8 mouse cellular contexts compared by ENCODE assay signal in the genomic region with DNA sequence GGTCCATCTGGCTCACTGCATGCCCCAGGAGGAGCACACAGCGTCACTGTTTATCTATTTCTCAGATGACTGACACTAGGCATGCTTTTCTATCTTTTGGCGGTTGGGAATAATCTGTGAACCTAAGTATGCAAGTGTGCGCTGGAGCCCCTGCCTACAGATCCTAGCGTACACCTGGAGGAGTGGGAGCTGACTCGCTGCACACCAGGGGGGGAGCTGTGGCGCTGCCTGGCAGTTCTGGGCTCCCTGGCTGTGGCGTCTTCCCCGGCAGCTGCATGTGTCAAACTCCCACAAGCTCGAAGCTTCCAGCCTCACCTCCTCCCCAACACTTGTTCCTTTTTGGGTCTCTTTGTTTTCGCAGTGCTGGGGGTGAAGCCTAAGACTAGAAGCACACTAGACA. TPM values are rescaled to one million over a fixed set of nuclear protein-coding genes. Genes with fewer than 3 reads are reported as not detected.
DNase-seq lines count a peak whose midpoint lies in the region; ATAC-seq and TF ChIP-seq lines count a peak whose summit lies in the region.

No protein-coding gene starts in this region.

- H3K27me3 ChIP-seq in hindbrain, postnatal 0 days (ENCODE audit: insufficient read depth, low read length) = no peaks in the 10 kb centered on the region
- no peaks in the 10 kb centered on the region for H3K27me3 ChIP-seq in hindbrain, embryonic 14.5 days (ENCODE audit: control insufficient read depth, insufficient read depth, low read length)
- H3K27me3 ChIP-seq in C2C12 (ENCODE audit: control insufficient read depth, insufficient read depth, insufficient read length) = no peaks in the 10 kb centered on the region
- H3K27me3 ChIP-seq in limb, embryonic 10.5 days (ENCODE audit: low read depth, poor library complexity, severe bottlenecking) = no peaks in the 10 kb centered on the region

- no peaks in the 10 kb centered on the region for H3K9me3 ChIP-seq in hindbrain, postnatal 0 days (ENCODE audit: low read length)
- no peaks in the 10 kb centered on the region for H3K9me3 ChIP-seq in hindbrain, embryonic 14.5 days (ENCODE audit: control insufficient read depth, low read length)
- H3K9me3 ChIP-seq in limb, embryonic 10.5 days (replicated peaks) = no peaks in the 10 kb centered on the region

- no peak overlapping the region for H3K4me3 ChIP-seq in hindbrain, postnatal 0 days (ENCODE audit: low read length)
- no peak overlapping the region for H3K4me3 ChIP-seq in hindbrain, embryonic 14.5 days (replicated peaks; ENCODE audit: low read length)
- H3K4me3 ChIP-seq in C2C12 (ENCODE audit: insufficient read depth, poor library complexity, severe bottlenecking) = no peak overlapping the region
- no peak overlapping the region for H3K4me3 ChIP-seq in limb, embryonic 10.5 days

- no peaks in the 10 kb centered on the region for H3K36me3 ChIP-seq in hindbrain, postnatal 0 days (ENCODE audit: insufficient read depth, low read length)
- peaks cover 6% of the 10 kb centered on the region for H3K36me3 ChIP-seq in hindbrain, embryonic 14.5 days (replicated peaks; ENCODE audit: control insufficient read depth, insufficient read depth)
- H3K36me3 ChIP-seq in C2C12 (ENCODE audit: control insufficient read depth, insufficient read depth) = peaks cover 5% of the 10 kb centered on the region
- H3K36me3 ChIP-seq in limb, embryonic 10.5 days = peaks cover 10% of the 10 kb centered on the region

- peaks cover 4% of the 10 kb centered on the region for H3K79me3 ChIP-seq in C2C12 (ENCODE audit: low read depth)

- peaks cover 17% of the 10 kb centered on the region for H3K79me2 ChIP-seq in C2C12 (ENCODE audit: control insufficient read depth, insufficient read depth)

- TF ChIP-seq CTCF in hindbrain, postnatal 0 days (IDR thresholded peaks at IDR 0.05; ENCODE audit: low read depth) = peak; percentile 26
- peak; percentile 9 for TF ChIP-seq CTCF in C2C12 (IDR thresholded peaks at IDR 0.05; ENCODE audit: control insufficient read depth, insufficient read depth, insufficient read length)

- 0 out of 2 replicates have a peak overlapping the region, but pooled peaks have one; percentile 2 for H3K27ac ChIP-seq in hindbrain, postnatal 0 days
- no peak overlapping the region for H3K27ac ChIP-seq in hindbrain, embryonic 14.5 days
- H3K27ac ChIP-seq in limb, embryonic 10.5 days = 0 out of 2 replicates have a peak overlapping the region, but pooled peaks have one; percentile 17

- WGBS in hindbrain, postnatal 0 days = 44% methylated on average over 10 of the region's 10 CpGs
- 50% methylated on average over 10 of the region's 10 CpGs for WGBS in hindbrain, embryonic 14.5 days
- 60% methylated on average over 10 of the region's 10 CpGs for WGBS in limb, embryonic 10.5 days

- H3K4me2 ChIP-seq in hindbrain, postnatal 0 days (ENCODE audit: low read depth, low read length) = no peak overlapping the region
- no peak overlapping the region for H3K4me2 ChIP-seq in hindbrain, embryonic 14.5 days (replicated peaks)

- no peak for ATAC-seq in hindbrain, postnatal 0 days
- no peak for ATAC-seq in hindbrain, embryonic 14.5 days (ENCODE audit: low FRiP score)

- DNase-seq in hindbrain, postnatal 0 days (ENCODE audit: low spot score) = peak; percentile 21
- no peak for DNase-seq in hindbrain, embryonic 14.5 days (ENCODE audit: low spot score)
- peak; percentile 86 to 90 for DNase-seq in frontal cortex, adult 2 months (ENCODE audit: extremely low spot score in 1 of 2, low spot score in 1 of 2)
- no peak for DNase-seq in limb, embryonic 10.5 days (ENCODE audit: low spot score)
- no peak for DNase-seq in gastrocnemius, adult 8-10 months (ENCODE audit: low spot score in 2 of 2)
- no peak for DNase-seq in heart, postnatal 10 days
- DNase-seq in gastrocnemius, postnatal 36 days = no peak

- H3ac ChIP-seq in C2C12 (ENCODE audit: control insufficient read depth, insufficient read length, low read depth) = no peak overlapping the region

- intact Hi-C loops in heart, postnatal 10 days (cut with DNase I) = loop anchor here (10.0 kb wide), 1 partner anchor 87 kb away; a partner anchor contains a TSS
- intact Hi-C loops in gastrocnemius, postnatal 36 days (cut with DNase I) = loop anchor here (2.0 kb wide), 1 partner anchor 87 kb away; no protein-coding TSS in a partner anchor

- peaks cover 19% of the 10 kb centered on the region for H3K4me1 ChIP-seq in hindbrain, postnatal 0 days (ENCODE audit: insufficient read depth, low read length)
- H3K4me1 ChIP-seq in hindbrain, embryonic 14.5 days (replicated peaks; ENCODE audit: control insufficient read depth, insufficient read depth, low read length) = peaks cover 25% of the 10 kb centered on the region; the same call in 1 of the 2 replicates
- H3K4me1 ChIP-seq in limb, embryonic 10.5 days = peaks cover 55% of the 10 kb centered on the region

- peak overlapping the region; percentile 17; the same call in 1 of the 2 replicates for H3K9ac ChIP-seq in hindbrain, postnatal 0 days (replicated peaks; ENCODE audit: low read length)
- H3K9ac ChIP-seq in hindbrain, embryonic 14.5 days = no peak overlapping the region

TF ChIP-seq in C2C12, 6 proteins besides CTCF, POLR2A, EP300 and RAD21:
- no peak for TF ChIP-seq MAX (IDR thresholded peaks at IDR 0.05)
- TF ChIP-seq CEBPB (IDR thresholded peaks at IDR 0.05; ENCODE audit: low read depth) = no peak
- TF ChIP-seq MYOD1 (IDR thresholded peaks at IDR 0.05; ENCODE audit: control insufficient read depth, insufficient read length, low read depth) = no peak
- TF ChIP-seq MYOG (IDR thresholded peaks at IDR 0.05; ENCODE audit: control insufficient read depth, extremely low read depth, insufficient read length) = no peak

RNA-seq across cellular contexts. Expression of a gene that starts 21.5 kb away (rescaled TPM):
- total RNA-seq in hindbrain, postnatal 0 days (2014; rRNA removed) = 51.8 and 54.0 TPM in 2 replicates
- polyA plus RNA-seq in hindbrain, postnatal 0 days (2015; fragmentation: Nextera tagmentation; extraction: Ambion mirVana) = 31.5 and 39.3 TPM in 2 replicates
- 48.1 and 53.9 TPM in 2 replicates for polyA plus RNA-seq in hindbrain, embryonic 14.5 days (2014; fragmentation: Nextera tagmentation; extraction: Ambion mirVana)
- 11.7 TPM for polyA plus RNA-seq in C2C12 (2012; fragmentation: generic; extraction: Trizol)
- polyA plus RNA-seq in frontal cortex, adult 2 months (2012; rRNA removed) = 103 and 110 TPM in 2 replicates
- polyA plus RNA-seq in limb, embryonic 10.5 days (2016; fragmentation: Nextera tagmentation; extraction: Ambion mirVana) = 20.1 and 23.2 TPM in 2 replicates
- 10 to 100 TPM in 1 of 4 experiments, 1 to 10 TPM in 3; 7.1 to 15.3 (median 7.6) TPM for total RNA-seq in gastrocnemius, adult 8-10 months (2022)
- total RNA-seq in heart, postnatal 10 days (2021) = 10 to 100 TPM; 11.0 to 15.6 TPM
- 1 to 10 TPM; 5.3 to 7.5 TPM for total RNA-seq in gastrocnemius, postnatal 36 days (2021)

RNA-seq across cellular contexts. Expression of a gene that starts 44.6 kb away (rescaled TPM):
- total RNA-seq in hindbrain, postnatal 0 days (2014; rRNA removed) = 0.21 and 0.29 TPM in 2 replicates
- polyA plus RNA-seq in hindbrain, postnatal 0 days (2015; fragmentation: Nextera tagmentation; extraction: Ambion mirVana) = 0.25 and 0.33 TPM in 2 replicates
- polyA plus RNA-seq in hindbrain, embryonic 14.5 days (2014; fragmentation: Nextera tagmentation; extraction: Ambion mirVana) = 0.10 and 0.27 TPM in 2 replicates
- 0.20 TPM for polyA plus RNA-seq in C2C12 (2012; fragmentation: generic; extraction: Trizol)
- polyA plus RNA-seq in frontal cortex, adult 2 months (2012; rRNA removed) = 0.19 and 0.26 TPM in 2 replicates
- polyA plus RNA-seq in limb, embryonic 10.5 days (2016; fragmentation: Nextera tagmentation; extraction: Ambion mirVana) = 0.08 and 0.35 TPM in 2 replicates
- 10 to 100 TPM in 2 of 4 experiments, 1 to 10 TPM in 2; 2.7 to 16.7 (median 8.4) TPM for total RNA-seq in gastrocnemius, adult 8-10 months (2022)
- 1 to 10 TPM; 2.4 to 3.4 TPM for total RNA-seq in heart, postnatal 10 days (2021)
- 1 to 10 TPM; 8.9 to 9.9 TPM for total RNA-seq in gastrocnemius, postnatal 36 days (2021)

RNA-seq across cellular contexts. Expression of a gene that starts 58.9 kb away (rescaled TPM):
- 61.8 and 65.4 TPM in 2 replicates for total RNA-seq in hindbrain, postnatal 0 days (2014; rRNA removed)
- polyA plus RNA-seq in hindbrain, postnatal 0 days (2015; fragmentation: Nextera tagmentation; extraction: Ambion mirVana) = 33.6 and 35.8 TPM in 2 replicates
- 28.5 and 30.0 TPM in 2 replicates for polyA plus RNA-seq in hindbrain, embryonic 14.5 days (2014; fragmentation: Nextera tagmentation; extraction: Ambion mirVana)
- 34.4 TPM for polyA plus RNA-seq in C2C12 (2012; fragmentation: generic; extraction: Trizol)
- polyA plus RNA-seq in frontal cortex, adult 2 months (2012; rRNA removed) = 59.4 and 59.6 TPM in 2 replicates
- polyA plus RNA-seq in limb, embryonic 10.5 days (2016; fragmentation: Nextera tagmentation; extraction: Ambion mirVana) = 24.1 and 29.0 TPM in 2 replicates
- total RNA-seq in gastrocnemius, adult 8-10 months (2022) = 1 to 10 TPM; 6.6 to 9.7 (median 7.5) TPM
- 1 to 10 TPM; 8.4 to 8.9 TPM for total RNA-seq in heart, postnatal 10 days (2021)
- total RNA-seq in gastrocnemius, postnatal 36 days (2021) = 1 to 10 TPM; 6.8 to 7.5 TPM

Comparison
In these comparisons a context has a peak if more than half of its experiments do, and no peak if none do; other contexts are left out.
1. DNase-seq: peak in hindbrain, postnatal 0 days (single experiment) and frontal cortex, adult 2 months (2 of 2); none in hindbrain, embryonic 14.5 days (single experiment), limb, embryonic 10.5 days (single experiment), gastrocnemius, adult 8-10 months (0 of 2), heart, postnatal 10 days (0 of 2) and gastrocnemius, postnatal 36 days (0 of 2).